Mouse (Mus musculus): Measurements from ENCODE around the gene Cited4. TPM values are rescaled to one million over a fixed set of nuclear protein-coding genes. Genes with fewer than 3 reads are reported as not detected.

Gene Cited4
- polyA plus RNA-seq, 1 experiment from 2014 or later = 29.8 TPM

DNA sequence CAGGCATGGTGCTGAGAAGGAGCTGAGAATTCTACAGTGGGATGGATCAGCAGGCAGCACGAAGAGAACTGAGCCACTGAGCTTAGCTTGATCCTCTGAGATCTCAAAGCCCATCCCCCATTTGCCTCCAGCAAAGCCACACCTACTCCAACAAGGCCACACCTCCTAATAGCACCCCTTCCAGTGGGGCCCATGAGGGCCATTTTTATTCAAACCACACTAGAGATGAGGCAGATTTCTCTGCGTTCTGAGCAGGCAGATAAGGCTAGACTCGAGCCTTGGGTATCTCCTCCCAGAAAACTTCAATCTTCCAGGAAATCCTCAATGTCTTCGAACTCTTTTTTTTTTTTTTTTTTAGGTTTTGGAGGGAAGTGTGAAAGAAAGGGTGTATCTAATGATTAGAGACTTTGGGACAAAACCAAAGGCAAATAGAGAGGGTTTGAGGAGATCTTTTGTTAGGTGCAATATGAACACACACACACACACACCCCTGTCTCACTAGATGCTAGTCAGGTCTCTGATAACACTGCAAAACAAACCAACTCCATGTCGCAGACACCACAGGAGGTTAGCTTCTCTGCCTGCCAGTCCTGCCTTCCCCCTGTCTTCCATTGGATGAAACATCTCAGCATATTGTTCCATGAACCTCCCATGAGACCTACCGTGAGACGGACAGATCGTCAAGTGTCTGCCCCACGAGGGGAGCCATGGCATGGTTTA is 17.1 kb downstream of the Cited4 start:
- no peak overlapping the region for H3K4me2 ChIP-seq (replicated peaks; ENCODE audit: low read depth)
- no peak overlapping the region for H3K9ac ChIP-seq (ENCODE audit: low read length)
- H3K4me1 ChIP-seq (replicated peaks; ENCODE audit: control insufficient read depth, insufficient read depth) = no peaks in the 10 kb centered on the region
- TF ChIP-seq EP300 (optimal IDR thresholded peaks at IDR 0.05) (no peak), CTCF (IDR thresholded peaks at IDR 0.05; ENCODE audit: low read depth) (no peak)
- WGBS = 42% methylated on average over 9 of the region's 9 CpGs
- no peak for DNase-seq (ENCODE audit: low spot score)
- no peak overlapping the region for H3K27ac ChIP-seq (replicated peaks)
- no peaks in the 10 kb centered on the region for H3K27me3 ChIP-seq (ENCODE audit: control insufficient read depth, insufficient read depth, low read length)
- no peaks in the 10 kb centered on the region for H3K9me3 ChIP-seq (ENCODE audit: control insufficient read depth, low read length)
- H3K36me3 ChIP-seq (ENCODE audit: control insufficient read depth, insufficient read depth, low read length) = no peaks in the 10 kb centered on the region
- no peak overlapping the region for H3K4me3 ChIP-seq (ENCODE audit: low read depth, low read length)
- ATAC-seq (ENCODE audit: low FRiP score, low TSS enrichment) = no peak

DNA sequence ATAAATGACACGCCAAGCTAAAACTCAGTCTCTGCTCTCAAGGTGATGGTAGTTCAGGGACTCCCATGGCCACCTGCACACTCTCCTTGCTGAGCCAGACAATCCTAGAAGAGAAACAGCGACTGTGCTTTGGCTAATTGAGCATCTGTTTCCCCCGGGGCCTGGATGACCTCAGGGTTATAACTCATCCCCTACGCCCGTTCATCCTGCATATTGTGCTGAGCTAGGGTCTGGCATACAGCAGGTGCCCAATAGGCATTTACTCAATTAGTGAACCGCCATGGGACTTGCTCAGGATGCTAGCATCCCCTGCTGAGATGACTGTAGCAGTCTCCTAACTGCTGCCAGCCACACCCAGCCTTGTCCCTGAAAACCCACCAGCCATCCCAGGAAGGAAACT is 20.9 kb downstream of the Cited4 start:
- ATAC-seq (ENCODE audit: low FRiP score, low TSS enrichment) = no peak

DNA sequence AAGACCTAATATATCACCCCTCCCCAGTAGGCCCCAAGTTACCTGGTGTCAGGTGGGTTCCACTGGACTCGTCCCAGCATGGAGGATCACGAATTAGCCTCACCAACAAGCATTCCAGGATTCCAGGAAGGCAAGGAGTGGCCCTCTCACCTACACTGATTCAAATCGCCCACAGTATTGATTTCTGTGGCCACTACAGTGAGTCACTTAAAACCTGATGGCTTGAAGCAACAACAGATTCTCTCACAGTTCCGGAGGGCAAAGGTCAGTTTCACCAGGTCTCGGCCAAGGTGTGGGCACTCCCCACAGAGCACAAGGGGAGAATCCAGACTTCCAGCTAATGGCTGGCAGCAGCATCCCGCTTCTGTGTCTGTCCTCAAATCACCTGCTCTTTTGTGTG is 22.9 kb downstream of the Cited4 start:
- ATAC-seq (ENCODE audit: low FRiP score, low TSS enrichment) (peak; percentile 88), DNase-seq (ENCODE audit: low spot score) (peak; percentile 53)
- Histone ChIP-seq H3K4me2 (replicated peaks; ENCODE audit: low read depth) (no peak overlapping the region), H3K4me1 (replicated peaks; ENCODE audit: control insufficient read depth, insufficient read depth) (no peaks in the 10 kb centered on the region), H3K36me3 (ENCODE audit: control insufficient read depth, insufficient read depth, low read length) (no peaks in the 10 kb centered on the region), H3K27ac (replicated peaks) (no peak overlapping the region), H3K9me3 (ENCODE audit: control insufficient read depth, low read length) (no peaks in the 10 kb centered on the region), H3K27me3 (ENCODE audit: control insufficient read depth, insufficient read depth, low read length) (no peaks in the 10 kb centered on the region), H3K9ac (ENCODE audit: low read length) (no peak overlapping the region), H3K4me3 (ENCODE audit: low read depth, low read length) (no peak overlapping the region)
- WGBS = 60% methylated on average over 6 of the region's 6 CpGs
- TF ChIP-seq EP300 (optimal IDR thresholded peaks at IDR 0.05) (no peak), CTCF (IDR thresholded peaks at IDR 0.05; ENCODE audit: low read depth) (no peak)

More for the DNA sequence above, 20.9 kb downstream of the Cited4 start:
- Histone ChIP-seq H3K36me3 (ENCODE audit: control insufficient read depth, insufficient read depth, low read length) (no peaks in the 10 kb centered on the region), H3K9me3 (ENCODE audit: control insufficient read depth, low read length) (no peaks in the 10 kb centered on the region), H3K4me3 (ENCODE audit: low read depth, low read length) (no peak overlapping the region), H3K9ac (ENCODE audit: low read length) (no peak overlapping the region), H3K27ac (replicated peaks) (no peak overlapping the region), H3K4me1 (replicated peaks; ENCODE audit: control insufficient read depth, insufficient read depth) (no peaks in the 10 kb centered on the region), H3K27me3 (ENCODE audit: control insufficient read depth, insufficient read depth, low read length) (no peaks in the 10 kb centered on the region), H3K4me2 (replicated peaks; ENCODE audit: low read depth) (no peak overlapping the region)
- WGBS = 48% methylated on average over 6 of the region's 6 CpGs
- TF ChIP-seq CTCF (IDR thresholded peaks at IDR 0.05; ENCODE audit: low read depth) (no peak), EP300 (optimal IDR thresholded peaks at IDR 0.05) (no peak)
- no peak for DNase-seq (ENCODE audit: low spot score)

DNA sequence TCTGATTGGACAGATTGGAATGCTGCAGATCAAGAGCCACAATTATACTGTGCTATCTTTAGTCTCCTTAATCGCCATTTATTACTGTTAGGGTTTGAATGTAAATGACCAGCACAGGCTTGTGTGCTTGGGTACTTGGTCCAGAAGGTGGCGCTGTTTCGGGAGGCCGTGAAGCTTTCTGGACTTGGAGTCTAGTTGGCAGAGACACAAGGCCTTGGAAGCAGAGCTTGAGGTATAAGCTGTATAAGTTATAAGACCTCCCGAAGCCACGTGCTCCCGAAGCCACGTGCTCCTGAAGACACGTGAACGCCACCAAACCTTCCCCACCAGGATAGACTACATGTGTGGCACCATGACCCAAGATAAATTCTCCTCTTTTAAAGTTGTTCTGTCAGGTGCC is 26.3 kb downstream of the Cited4 start:
- no peak for TF ChIP-seq EP300 (optimal IDR thresholded peaks at IDR 0.05)
- TF ChIP-seq CTCF (IDR thresholded peaks at IDR 0.05; ENCODE audit: low read depth) = peak; percentile 83
- Histone ChIP-seq H3K4me2 (replicated peaks; ENCODE audit: low read depth) (no peak overlapping the region), H3K4me1 (replicated peaks; ENCODE audit: control insufficient read depth, insufficient read depth) (no peaks in the 10 kb centered on the region), H3K36me3 (ENCODE audit: control insufficient read depth, insufficient read depth, low read length) (no peaks in the 10 kb centered on the region), H3K4me3 (ENCODE audit: low read depth, low read length) (no peak overlapping the region), H3K9me3 (ENCODE audit: control insufficient read depth, low read length) (no peaks in the 10 kb centered on the region), H3K27ac (replicated peaks) (no peak overlapping the region), H3K27me3 (ENCODE audit: control insufficient read depth, insufficient read depth, low read length) (no peaks in the 10 kb centered on the region), H3K9ac (ENCODE audit: low read length) (no peak overlapping the region)
- WGBS = 42% methylated on average over 10 of the region's 10 CpGs
- DNase-seq (ENCODE audit: low spot score) = peak; percentile 63
- no peak; the same call in 1 of the 2 replicates for ATAC-seq (ENCODE audit: low FRiP score, low TSS enrichment)

DNA sequence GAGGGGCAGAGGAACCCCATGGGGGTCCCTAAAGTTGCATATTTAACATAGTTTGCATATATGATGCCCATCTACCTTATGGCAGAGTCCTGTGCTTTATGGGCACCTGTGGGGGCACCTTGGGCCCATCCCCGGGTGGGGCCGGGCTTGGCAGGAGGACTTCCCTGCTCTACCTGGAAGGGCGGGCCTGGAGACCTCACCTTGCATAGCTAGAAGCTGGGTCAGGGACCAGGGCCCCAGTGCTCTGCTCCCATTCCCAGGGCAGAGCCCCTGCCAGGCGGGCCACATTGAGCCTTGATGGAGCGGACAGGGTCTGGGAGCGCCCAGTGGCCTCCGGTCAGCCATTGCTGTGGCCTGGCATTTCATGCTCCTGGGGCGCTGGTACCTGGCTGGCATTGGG is 31.0 kb downstream of the Cited4 start:
- TF ChIP-seq EP300 (optimal IDR thresholded peaks at IDR 0.05) (no peak), CTCF (IDR thresholded peaks at IDR 0.05; ENCODE audit: low read depth) (no peak)
- no peaks in the 10 kb centered on the region for H3K36me3 ChIP-seq (ENCODE audit: control insufficient read depth, insufficient read depth, low read length)
- H3K27ac ChIP-seq (replicated peaks) = no peak overlapping the region
- 96% methylated on average over 8 of the region's 8 CpGs for WGBS
- H3K4me1 ChIP-seq (replicated peaks; ENCODE audit: control insufficient read depth, insufficient read depth) = no peaks in the 10 kb centered on the region; the same call in 1 of the 2 replicates
- H3K27me3 ChIP-seq (ENCODE audit: control insufficient read depth, insufficient read depth, low read length) = no peaks in the 10 kb centered on the region
- ATAC-seq (ENCODE audit: low FRiP score, low TSS enrichment) (peak; percentile 31; the same call in 1 of the 2 replicates), DNase-seq (ENCODE audit: low spot score) (no peak)
- H3K9me3 ChIP-seq (ENCODE audit: control insufficient read depth, low read length) = no peaks in the 10 kb centered on the region
- H3K9ac ChIP-seq (ENCODE audit: low read length) = no peak overlapping the region
- H3K4me3 ChIP-seq (ENCODE audit: low read depth, low read length) = no peak overlapping the region
- H3K4me2 ChIP-seq (replicated peaks; ENCODE audit: low read depth) = no peak overlapping the region

DNA sequence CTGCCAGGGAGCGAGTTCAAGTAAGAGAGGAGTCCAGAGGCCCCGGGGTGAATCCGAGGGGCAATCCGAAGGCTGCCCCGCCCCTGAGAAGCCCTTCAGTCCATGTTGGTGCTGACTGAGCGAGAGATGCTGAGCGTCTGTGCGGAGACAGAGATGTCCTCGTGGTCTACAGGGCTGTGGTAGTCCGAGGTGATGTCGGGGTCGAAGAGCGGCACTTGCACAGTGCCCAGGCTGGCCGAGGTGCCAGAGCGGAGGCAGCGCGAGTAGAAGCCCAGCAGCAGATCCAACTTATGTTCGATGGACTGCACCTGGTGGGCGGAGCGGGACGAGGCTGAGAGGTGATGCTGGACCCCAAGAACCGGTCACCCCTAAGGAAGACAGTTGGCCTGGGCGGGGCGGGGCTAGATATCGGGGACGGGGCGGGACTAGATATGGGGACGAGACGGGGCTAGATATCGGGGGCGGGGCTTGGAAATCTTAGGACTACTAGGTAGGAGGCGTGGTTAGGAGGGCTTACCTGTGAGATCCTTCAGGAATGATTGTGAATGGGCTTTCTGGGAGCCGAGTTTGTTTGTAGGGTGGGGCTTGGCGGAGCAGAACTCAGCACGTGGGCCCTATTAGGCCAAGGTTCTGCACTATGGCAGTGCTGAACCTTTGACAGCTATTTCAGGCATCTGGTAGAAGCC is 31.6 kb downstream of the Cited4 start:
- Histone ChIP-seq H3K9me3 (ENCODE audit: control insufficient read depth, low read length) (no peaks in the 10 kb centered on the region), H3K36me3 (ENCODE audit: control insufficient read depth, insufficient read depth, low read length) (no peaks in the 10 kb centered on the region), H3K4me3 (ENCODE audit: low read depth, low read length) (no peak overlapping the region), H3K27ac (replicated peaks) (no peak overlapping the region), H3K9ac (ENCODE audit: low read length) (no peak overlapping the region), H3K27me3 (ENCODE audit: control insufficient read depth, insufficient read depth, low read length) (no peaks in the 10 kb centered on the region), H3K4me1 (replicated peaks; ENCODE audit: control insufficient read depth, insufficient read depth) (no peaks in the 10 kb centered on the region; the same call in 1 of the 2 replicates), H3K4me2 (replicated peaks; ENCODE audit: low read depth) (no peak overlapping the region)
- peak; percentile 41 for DNase-seq (ENCODE audit: low spot score)
- 0 out of 2 replicates have a peak, but pooled peaks have one; percentile 36 for ATAC-seq (ENCODE audit: low FRiP score, low TSS enrichment)
- WGBS = 27% methylated on average over 35 of the region's 35 CpGs
- TF ChIP-seq CTCF (IDR thresholded peaks at IDR 0.05; ENCODE audit: low read depth) = no peak
- TF ChIP-seq EP300 (optimal IDR thresholded peaks at IDR 0.05) = no peak

Measured in stomach, postnatal 0 days (tissue).